Mouse (Mus musculus) ovary, postnatal 36 days (tissue): Measurements from ENCODE around the gene C1ql3.

ENCODE experiments used
- DNase-seq: peaks from one replicate; pipeline ENCODE4 v3.0.0; 2022; ENCODE audit warnings: low spot score, mixed read lengths

The C1ql3 gene

DNA sequence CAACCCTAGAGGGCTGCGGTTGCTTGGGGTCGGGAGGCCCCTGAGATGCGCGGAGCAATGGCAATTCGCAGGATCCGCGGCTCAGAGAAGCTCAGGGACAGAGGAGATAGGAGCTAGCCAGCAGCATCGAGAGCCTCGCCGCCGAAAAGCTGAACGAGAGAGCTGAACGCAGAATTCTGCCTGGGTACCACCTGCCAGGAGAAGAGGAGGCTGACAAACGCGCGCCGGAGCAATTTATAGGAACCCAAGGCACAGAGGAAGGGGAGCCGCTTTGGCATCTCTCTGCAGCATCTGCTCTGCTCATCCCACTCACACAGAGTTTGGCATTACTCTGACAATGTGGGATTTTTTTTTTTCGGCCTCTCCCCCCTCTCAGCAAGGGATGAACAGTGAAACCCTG is at the start of gene C1ql3:
Gene C1ql3 (minus strand): TSS at position 335 of the 400 bp plus-strand sequence.
- DNase-seq, result no peak

DNA sequence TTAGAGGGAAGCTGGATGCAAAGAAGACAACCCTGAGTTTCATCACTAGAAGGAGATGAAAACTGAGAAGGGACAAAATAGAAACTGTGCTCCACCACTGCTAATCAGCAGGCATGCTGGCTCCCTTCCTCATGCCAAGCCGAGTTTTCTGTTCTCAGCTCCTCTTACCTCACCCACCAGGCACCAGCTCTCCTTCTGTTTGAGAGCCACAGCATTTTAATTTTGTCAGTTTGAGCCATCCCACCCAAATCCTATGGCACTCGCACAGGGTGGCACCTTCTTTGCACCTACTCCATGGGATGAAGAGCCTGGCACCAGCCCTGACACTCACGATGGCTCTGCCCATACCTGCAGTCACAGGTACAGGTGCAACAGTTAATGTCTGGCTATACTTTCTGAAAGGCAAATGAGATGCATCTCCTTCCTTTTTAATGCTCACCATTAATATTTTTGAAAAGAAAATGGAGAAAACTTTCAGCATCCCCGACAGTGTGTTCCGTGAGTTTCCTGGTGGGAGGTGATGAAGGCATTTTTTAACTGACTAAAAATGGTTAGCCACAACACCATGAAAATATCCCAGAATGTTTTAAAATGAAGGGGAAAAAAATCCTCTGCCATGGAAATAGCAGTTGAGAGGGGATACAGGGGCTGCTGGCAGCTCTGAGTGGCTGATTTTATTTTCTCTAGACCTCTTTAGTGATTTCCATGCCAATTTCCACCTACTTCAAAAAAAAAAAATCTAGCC is 49.0 kb upstream of the C1ql3 start:
- no peak for DNase-seq

DNA sequence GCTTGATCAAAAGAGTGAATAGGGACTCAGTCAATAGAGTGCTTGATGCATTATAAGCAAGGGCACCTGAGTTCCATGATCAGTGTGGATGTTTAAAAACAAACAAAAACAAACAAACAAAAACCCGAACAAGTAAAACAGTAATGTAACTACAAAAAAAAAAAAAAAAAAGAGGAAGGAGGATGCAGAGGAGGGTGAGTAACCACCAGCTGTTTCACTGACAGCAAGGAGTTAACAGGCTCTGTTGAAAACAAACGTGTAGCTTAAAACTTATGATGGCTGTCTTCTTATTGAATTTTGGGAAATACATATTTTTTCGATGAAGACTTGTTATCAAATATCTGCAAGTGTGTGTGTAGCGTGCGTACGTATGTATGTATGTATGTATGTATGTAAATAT is 37.0 kb upstream of the C1ql3 start:
- no peak for DNase-seq

DNA sequence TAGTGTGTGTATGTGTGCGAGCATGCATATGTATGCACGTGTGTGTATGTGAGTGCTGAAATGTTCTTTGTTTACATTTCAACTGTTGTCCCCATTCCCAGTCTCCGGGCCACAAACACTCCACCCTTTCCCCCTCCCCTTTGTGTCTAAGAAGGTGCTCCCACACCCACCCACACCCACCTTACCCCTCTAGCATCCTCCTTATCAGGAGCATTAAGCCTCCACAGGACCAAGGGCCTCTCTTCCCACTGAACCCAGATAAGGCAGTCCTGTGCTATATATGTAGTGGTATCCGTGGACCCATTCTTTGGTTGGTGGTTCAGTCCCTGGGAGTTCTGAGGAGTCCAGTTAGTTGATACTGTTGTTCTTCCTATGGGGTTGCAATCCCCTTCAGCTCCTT is 32.9 kb upstream of the C1ql3 start:
- DNase-seq, result no peak

DNA sequence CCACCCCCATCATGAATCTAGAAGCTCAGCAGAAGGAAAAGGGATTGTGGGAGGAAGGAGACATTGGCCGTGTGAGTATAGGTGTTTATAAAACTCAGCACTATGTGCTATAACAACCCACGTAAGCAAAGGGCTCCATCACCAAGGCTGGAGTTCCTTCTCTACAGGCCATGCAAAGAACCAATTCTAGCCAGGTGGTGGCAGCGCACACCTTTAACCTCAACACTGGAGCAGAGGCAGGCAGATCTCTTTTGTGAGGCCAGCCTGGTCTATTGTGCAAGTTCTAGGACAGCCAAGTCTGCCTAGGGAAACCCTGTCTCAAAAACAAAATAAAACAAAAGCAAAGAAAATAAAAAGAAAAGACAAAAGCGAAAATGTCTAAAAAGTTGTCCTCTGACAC is 28.2 kb upstream of the C1ql3 start:
- DNase-seq, result no peak

DNA sequence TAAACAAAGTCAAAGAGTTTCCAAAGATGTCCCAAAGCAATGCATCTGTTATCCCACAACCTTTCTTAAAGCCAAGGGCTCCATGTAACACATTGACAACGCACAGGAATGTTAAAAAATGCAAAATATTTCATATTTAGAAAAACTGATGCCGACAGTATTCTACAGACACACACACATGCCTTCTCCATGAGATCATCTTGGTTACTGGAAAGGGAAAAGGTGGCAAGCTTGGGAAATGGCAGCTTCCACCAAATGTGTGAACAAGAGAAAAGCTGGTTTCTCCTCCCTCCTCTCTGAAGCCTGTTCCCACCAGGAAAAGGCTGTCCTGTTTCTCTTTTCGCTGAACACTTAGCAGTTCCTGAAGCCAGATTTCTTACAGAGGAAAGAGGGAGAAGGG is 27.2 kb upstream of the C1ql3 start:
- no peak for DNase-seq

DNA sequence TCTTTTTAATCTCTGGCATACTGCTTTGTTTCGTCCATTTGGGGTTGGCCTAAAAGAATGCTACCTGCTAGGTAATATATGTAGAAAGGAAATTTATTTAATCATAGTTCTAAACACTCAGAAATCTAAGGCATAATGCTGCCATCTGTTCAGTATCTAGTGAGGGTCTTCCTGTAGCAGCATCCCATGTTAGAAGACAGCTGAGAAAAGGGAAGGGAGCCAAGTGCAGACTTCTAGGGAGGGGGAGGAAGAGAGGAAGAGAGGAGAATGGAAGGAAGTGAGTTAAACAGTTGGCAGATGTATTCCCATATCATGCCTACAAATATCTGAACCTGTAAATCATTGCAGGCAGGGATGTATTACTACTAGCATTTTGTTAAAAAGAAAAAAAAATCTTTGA is 7.3 kb upstream of the C1ql3 start:
- DNase-seq, result no peak

DNA sequence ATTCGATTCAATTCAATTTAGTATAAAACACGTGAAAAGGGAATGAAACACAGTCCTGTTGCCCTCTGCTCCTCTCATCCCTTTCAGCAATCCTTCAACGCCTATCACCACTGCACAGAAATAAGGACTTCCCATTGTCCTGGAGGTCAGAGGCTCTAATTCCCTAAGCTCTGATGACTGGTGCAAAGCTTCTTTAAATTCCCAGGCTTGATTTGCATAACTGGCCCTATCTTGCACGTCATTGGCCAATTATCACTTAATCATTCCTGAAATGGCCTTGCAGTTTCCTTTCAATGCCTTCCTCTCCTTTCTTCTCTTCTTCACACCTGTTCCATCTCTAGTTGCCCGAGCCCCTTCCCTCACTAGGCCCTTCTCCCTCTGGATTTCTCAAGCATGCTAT is 6.8 kb upstream of the C1ql3 start:
- DNase-seq, result no peak

DNA sequence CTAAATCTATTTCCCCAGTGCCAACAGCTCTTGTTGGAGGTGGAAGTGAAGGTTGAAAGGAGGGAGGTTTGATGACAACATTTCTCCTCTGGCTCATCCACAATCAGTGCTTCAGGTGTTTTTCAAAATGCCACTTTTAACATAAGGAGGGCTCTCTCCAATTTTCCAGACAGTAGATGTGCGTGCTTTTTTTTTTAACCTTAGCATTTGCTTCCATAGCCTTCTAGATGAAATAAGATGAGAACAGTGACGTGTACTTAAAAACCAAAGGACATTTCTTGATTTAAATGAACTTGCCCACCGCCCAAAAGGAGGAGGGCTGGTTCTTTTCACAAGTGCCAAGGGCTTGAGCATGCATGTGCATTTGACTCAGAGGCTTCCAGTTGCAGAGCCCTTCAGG is 367 bp upstream of the C1ql3 start:
- no peak for DNase-seq

DNA sequence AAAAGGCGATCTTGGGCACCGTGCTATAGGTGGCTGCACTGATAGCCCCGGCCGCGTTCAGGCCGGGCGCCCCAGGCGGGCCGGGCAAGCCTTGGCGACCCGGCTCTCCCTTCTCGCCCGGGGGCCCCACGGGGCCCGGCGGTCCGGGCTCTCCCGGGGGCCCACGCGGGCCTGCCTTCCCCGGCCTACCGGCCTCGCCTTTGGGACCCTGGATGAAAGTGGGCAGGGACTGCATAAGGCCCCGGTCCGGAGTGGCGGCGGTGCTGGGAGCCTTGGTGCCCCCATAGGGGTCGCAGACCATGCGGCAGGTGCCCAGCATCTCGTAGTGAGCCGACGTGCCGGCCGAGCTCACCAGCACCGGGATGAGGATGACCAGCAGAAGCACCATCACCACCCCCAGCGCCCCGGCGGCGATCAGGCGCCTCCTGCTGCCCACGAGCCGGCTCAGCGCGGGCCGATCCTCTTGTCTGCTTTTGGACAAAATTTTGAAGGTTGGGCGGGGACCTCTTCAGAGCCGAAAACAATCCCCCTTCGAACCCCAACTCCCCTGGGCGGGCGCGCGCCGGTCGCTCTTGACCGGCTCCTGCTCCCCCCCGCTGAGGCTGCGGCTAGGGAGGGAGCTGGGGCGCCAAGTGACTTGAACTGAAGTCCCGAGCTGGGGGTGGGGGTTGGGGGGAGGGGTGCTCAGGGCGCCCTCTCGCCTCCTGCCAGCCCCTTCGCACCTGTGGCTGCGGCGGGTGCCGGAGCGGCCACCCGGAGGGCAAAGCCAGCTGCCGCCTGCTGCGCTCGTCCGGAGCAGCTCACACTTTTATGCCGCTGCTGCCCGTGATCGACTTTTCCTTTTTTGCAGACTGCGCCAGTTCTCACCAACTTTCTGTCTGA is 905 bp downstream of the C1ql3 start:
- DNase-seq, result peak; percentile 29

DNA sequence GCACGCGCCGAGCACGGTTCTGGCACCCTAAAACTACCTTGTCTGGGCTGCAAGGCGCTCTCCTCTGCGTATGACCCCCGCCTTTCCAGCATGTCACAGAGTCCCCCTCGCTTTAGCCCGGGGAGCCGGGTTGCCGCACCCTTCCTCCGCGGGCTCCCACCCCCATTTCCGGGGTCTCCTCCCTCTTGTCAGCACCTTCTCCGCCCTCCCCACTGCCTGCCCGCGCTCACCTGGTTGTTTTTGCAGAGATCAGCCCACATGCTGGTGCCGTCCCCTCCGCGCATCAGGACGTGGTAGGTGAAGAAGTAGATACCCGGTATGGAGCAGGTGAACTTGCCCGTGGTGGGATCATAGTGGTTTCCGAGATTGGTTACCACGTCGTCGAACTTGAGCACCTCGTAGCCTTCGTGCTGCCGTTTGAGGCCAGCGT is 1.6 kb downstream of the C1ql3 start:
- no peak for DNase-seq

DNA sequence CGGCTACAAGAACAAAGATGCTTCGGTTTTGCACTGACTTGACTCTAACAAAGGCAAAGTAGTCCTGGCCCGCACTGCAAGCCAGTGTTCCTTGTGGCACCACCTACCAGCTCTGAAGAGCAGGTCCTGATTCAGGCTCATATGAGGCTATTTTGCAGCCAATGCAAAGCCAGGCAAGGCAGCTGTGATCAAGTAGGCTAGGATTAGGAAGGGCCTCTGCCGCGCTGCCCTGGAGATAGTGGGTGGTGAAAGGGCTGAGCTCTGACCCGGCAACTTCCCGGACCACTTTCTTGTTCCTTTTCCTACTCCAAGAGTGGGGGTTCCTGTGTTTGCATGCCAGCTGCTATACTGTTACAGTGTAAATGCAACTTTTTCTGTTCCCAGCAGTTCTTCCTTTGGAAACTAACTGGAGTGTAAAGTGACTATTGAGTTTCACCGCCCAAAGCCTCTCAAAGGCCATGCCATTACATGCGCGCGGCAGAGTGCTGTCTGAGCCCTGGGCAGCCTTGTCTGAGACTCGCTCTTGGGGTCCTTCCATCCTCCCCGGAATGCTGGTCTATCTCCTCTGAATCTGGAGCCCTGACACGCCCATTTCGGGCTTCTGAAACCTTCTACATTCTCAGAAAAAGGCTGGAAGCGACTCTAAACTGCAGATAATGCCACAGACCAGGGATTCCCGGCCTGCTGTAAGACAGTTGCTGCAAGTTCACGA is 2.2 kb downstream of the C1ql3 start:
- no peak for DNase-seq

DNA sequence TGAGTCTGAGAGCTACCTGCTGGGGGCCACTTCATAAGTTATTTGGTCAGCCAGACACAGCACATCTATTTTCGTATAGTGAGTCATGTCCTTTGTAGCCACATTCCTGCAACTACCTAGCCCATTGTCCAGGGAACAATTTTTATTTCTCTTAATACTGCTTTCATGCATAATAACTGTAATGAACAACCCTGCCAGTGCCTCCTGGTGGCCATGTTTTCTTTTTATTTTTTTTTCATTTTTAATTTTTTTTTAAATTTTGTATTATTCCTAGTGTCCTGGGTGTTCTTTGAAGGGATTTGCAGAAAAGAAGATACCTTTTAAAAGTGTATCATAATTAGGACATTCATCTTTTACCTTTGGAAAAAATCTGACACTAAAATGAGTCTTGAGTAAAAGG is 3.2 kb downstream of the C1ql3 start:
- no peak for DNase-seq

DNA sequence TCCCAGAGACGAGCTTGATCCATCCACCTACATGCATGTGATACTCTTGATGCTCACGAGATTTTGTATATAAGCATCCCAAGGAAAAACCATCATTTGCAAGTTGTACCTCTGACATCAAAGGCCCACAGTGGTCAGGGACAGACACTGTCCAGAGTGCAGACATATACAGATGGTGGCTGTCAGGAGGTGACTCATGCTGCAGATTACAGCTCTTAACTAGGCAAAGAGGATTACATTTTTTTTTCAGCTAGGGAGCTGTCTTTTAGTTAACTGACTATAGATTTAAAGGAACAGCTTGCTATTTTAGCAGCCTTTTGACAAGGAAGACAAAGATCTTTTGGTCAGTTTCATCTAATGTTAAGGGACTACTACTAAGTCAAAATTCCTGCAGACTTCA is 11.6 kb downstream of the C1ql3 start:
- DNase-seq, result no peak

DNA sequence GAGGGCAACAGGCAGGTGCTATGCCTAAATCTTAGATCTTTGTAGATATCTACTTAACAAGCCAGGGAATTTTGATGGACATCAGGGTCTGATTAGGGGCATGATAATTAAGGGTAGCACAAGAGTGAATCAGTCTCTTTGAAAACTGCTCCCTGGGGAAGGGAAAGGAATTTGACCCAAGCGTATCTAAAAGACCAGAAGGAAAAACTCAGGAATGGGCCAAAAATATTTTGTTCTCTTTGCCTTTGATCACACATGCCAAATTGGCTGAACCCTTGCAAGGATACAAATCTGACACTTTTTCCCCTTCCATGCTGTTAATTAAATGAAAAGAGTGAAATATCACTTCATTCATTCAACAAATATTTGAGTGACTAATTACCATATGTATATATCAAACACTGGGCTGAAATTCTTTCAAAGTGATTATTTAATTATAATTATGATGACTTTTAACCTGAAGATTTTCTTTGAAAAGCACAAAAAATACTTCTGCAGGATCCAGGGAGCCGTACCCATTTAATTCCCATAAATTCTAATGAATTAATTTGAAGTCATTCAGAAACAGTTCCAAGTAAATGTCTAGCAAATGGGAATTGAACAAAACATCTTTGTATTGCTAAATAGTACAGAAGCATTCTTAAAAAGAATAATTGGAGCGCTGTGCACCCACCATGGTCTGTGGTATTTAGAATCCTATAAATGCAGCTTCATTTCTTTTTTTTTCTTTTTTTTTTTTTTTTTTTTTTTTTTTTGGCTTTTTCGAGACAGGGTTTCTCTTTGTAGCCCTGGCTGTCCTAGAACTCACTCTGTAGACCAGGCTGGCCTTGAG is 26.5 kb downstream of the C1ql3 start:
- DNase-seq, result no peak

DNA sequence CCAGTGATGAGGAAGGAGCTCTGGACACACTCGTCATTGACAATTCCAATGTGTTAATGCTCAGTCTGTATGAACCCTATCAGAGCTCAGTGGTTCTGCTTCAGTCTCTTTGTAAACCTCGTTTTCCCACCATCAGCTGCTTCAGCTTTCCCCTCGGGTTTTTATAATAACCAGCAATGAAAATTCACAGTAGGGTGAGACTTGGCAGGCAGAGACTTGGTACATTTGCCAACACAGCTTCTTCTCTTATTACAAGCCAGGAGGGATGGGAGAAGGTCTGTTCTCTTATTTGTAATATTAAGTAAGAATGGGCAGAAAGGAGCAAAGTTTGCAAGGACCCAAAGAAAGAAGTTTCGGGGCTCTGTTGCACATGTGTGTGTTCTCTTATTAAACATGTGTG is 32.8 kb downstream of the C1ql3 start:
- no peak for DNase-seq

DNA sequence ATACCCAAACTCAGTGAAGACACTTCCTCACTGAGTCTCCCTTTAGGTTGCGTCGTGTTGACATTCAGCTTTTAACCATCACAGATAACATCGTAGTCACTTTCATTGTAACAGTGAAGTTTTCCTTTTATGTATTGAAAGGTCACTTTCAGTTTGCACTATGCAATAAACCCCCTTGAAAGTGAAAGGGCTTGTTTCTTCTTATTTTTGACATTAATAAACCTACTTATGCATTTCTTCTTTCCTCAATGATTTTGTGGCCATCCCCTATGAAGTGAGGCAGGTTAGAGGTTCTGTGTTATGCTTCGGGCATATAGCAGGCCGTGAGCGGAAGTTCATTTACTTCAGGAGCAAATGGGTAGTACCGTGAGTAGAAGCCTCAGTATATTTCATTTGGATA is 34.2 kb downstream of the C1ql3 start:
- DNase-seq, result no peak

DNA sequence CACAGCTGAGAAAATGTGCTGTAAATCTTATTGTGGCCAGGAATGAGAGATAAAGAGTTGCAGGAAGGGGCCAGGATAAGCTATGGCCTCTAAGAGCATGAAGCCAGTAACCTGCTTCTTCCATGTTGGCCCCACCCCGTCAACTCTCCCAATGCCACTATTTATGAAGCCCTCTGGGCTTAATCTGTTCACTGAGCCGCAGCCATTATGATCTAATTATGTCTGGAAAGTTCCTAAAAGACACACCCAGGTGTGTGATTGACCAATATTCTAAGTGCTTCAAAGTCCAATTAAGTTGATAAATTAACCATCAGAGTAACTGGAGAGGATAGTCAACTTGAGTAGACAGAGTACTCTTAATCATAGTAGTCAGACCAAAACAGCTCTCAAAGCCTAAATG is 37.9 kb downstream of the C1ql3 start:
- no peak for DNase-seq

DNA sequence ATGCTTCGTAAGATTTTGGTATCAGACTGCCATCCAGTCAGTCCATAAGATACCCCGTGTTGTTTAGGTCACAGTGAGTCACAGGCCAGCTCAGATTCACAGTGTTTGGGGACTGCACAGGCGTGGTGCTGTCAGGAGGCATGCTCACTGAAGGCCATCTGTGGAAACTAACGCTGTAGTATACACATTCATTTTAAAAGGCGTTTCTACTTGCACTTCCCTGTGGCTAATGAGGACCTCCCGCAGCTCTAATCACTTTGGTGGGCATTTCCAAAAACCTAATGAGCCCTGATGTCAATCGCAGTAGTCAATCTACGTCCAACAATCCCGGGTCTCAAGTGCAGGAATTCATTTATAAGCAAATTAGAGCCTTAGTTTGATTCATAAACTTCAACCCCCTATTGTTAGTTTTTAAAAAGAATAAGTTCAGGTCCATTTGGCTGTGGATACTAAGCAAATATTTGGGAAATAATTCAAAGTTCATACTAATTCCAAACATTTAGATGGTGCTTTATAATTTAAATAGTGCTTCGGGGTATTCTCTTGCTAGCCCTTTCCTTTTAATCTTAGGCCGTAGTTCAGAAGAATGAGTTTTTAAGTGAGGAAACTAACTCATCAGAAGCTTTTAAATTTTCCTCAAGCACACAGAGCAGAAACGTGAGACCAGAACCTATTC is 41.4 kb downstream of the C1ql3 start:
- no peak for DNase-seq

DNA sequence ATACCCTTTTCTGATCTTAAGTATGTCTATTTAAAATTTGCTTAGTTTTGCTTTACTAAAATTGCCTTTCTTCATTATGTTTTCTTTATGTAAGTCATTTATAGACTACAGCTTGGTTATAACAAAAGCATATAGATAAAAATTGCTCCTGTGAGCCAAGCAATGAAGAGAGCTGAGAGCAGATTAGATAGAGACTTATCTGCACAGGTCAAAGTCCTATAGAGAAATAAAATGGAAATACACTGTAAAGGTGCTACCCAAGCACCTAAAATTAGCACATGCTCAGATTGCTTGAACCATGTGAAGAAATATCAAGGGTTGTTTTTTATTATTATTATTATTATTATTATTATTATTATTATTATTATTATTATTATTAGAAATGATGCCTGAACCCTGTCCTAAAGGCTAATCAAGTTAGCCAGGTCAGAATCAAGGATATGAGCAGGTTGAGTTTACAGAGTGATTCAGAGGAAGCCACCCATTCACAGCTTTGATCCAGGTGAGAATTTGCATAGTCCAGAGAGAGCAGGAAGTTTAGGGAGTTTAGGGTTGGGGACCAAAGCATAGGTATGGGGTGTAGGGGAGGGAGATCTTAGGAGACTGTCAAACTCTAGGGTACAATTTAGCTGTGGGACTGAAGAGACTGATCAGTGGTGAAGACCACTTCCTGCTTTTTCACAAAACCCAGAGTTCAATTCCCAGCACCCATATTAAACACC is 54.7 kb downstream of the C1ql3 start:
- DNase-seq, result no peak
